Mouse (Mus musculus) megakaryocyte progenitor cell, adult 5-6 weeks (primary cell): ENCODE measurements around the gene Cacna2d1. TPM values are rescaled to one million over a fixed set of nuclear protein-coding genes. Genes with fewer than 3 reads are reported as not detected.

ENCODE experiments used
- ATAC-seq: replicated peaks from 2 replicates; pipeline ENCODE4 v1.8.0; 2016; ENCODE audit warnings: mild to moderate bottlenecking, moderate TSS enrichment, inconsistent platforms; ENCODE audit not compliant: poor library complexity
- total RNA-seq, 2 experiments: library from RNA; stranded (forward) in 1 of 2; stranded (reverse) in 1 of 2; fragments of 157-497, 149-512 nt in 1 of 2; fragments of 200-1000 nt in 1 of 2; gene quantifications; 2 replicates each; pipeline versions ENCODE4 v1.2.3 to v1.2.4; 2015 to 2017

Cacna2d1 gene
- total RNA-seq, 2 experiments from 2014 or later, result not detected

GRCm38 (mm10) chr5:16047452-16048191 lies 113.1 kb downstream of the Cacna2d1 start:
- ATAC-seq, result peak; percentile 63

- ATAC-seq, result no peak
Observed at GRCm38 (mm10) chr5:16056795-16057194, 122.3 kb downstream of the Cacna2d1 start.

- no peak for ATAC-seq
Observed at GRCm38 (mm10) chr5:16062773-16063172, 128.3 kb downstream of the Cacna2d1 start.

GRCm38 (mm10) chr5:16063273-16063672 lies 128.8 kb downstream of the Cacna2d1 start:
- no peak for ATAC-seq

- ATAC-seq, result no peak
Observed at GRCm38 (mm10) chr5:16063949-16064348, 129.5 kb downstream of the Cacna2d1 start.

GRCm38 (mm10) chr5:16065816-16066215 lies 131.3 kb downstream of the Cacna2d1 start:
- ATAC-seq, result no peak

- no peak for ATAC-seq
Observed at GRCm38 (mm10) chr5:16082253-16082652, 147.8 kb downstream of the Cacna2d1 start.

- ATAC-seq, result no peak
Observed at GRCm38 (mm10) chr5:16086979-16087902, 152.8 kb downstream of the Cacna2d1 start.

GRCm38 (mm10) chr5:16087995-16088394 lies 153.5 kb downstream of the Cacna2d1 start:
- no peak for ATAC-seq

GRCm38 (mm10) chr5:16092540-16092939 lies 158.0 kb downstream of the Cacna2d1 start:
- no peak for ATAC-seq

GRCm38 (mm10) chr5:16093071-16093693 lies 158.7 kb downstream of the Cacna2d1 start:
- no peak for ATAC-seq

GRCm38 (mm10) chr5:16095345-16095744 lies 160.9 kb downstream of the Cacna2d1 start:
- no peak for ATAC-seq

- ATAC-seq, result no peak
Observed at GRCm38 (mm10) chr5:16098766-16099165, 164.3 kb downstream of the Cacna2d1 start.

- no peak for ATAC-seq
Observed at GRCm38 (mm10) chr5:16101820-16102219, 167.3 kb downstream of the Cacna2d1 start.

GRCm38 (mm10) chr5:16105701-16106100 lies 171.2 kb downstream of the Cacna2d1 start:
- ATAC-seq, result no peak

GRCm38 (mm10) chr5:16110643-16111042 lies 176.2 kb downstream of the Cacna2d1 start:
- no peak for ATAC-seq

GRCm38 (mm10) chr5:16113879-16114278 lies 179.4 kb downstream of the Cacna2d1 start:
- ATAC-seq, result no peak

- no peak for ATAC-seq
Observed at GRCm38 (mm10) chr5:16121334-16121733, 186.8 kb downstream of the Cacna2d1 start.

- ATAC-seq, result no peak
Observed at GRCm38 (mm10) chr5:16122110-16122509, 187.6 kb downstream of the Cacna2d1 start.

GRCm38 (mm10) chr5:16134286-16135094 lies 200.0 kb downstream of the Cacna2d1 start:
- ATAC-seq, result no peak

GRCm38 (mm10) chr5:16135986-16136385 lies 201.5 kb downstream of the Cacna2d1 start:
- ATAC-seq, result no peak
